Mouse (Mus musculus) adrenal gland (tissue): Measurements from ENCODE around the gene Tbx1.

Source experiments
- intact Hi-C: fragments of 180-260 bp; cut with DNase I; formaldehyde crosslinking; loops from one replicate; pipeline ENCODE4 v1.15.1; 2025
- long read RNA-seq, 2 experiments: library from polyadenylated mRNA; unstranded; transcript quantifications; one replicate each; pipeline ENCODE4 v2.0.0; 2020; ENCODE audit warnings: borderline replicate concordance in 1 of 2; ENCODE audit not compliant: insufficient replicate concordance in 1 of 2

The Tbx1 gene
- long read RNA-seq, experiment 1, result 0 reads
- long read RNA-seq, experiment 2, result 0 reads

GRCm38 (mm10) chr16:18589804-18590790, at the start of gene Tbx1:
TSS of gene Tbx1 (minus strand) at chr16:18590671.
- intact Hi-C loops, result no loop called here

DNA sequence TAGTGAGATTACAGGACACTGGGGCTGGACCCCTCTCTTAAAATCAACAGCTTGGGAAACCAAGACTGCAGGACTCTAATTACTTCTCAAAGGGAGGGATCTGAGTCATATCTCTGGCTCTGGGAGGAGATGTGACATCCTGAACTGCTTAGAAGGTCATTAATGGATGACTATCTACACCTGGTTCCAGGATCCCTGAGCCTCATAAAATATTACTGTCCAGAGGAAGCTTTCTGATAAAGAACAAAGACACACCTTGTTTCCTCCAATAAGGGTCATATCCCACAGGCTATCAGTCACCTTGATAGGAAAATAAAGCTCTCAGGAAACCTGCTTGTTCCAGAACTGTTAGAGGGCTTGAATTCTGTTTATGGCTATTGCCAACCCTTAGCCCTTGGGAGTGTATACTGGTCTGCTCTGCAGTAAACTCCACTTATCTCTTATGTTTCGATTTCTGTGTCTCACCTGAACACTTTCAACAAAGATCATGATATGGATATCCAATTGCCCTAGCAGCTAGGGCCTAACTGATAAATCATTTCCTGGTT, 49.0 kb upstream of the Tbx1 start:
- intact Hi-C loops, result loop anchor here (5.0 kb wide), 1 partner anchor 33 kb away; no protein-coding TSS in a partner anchor

DNA sequence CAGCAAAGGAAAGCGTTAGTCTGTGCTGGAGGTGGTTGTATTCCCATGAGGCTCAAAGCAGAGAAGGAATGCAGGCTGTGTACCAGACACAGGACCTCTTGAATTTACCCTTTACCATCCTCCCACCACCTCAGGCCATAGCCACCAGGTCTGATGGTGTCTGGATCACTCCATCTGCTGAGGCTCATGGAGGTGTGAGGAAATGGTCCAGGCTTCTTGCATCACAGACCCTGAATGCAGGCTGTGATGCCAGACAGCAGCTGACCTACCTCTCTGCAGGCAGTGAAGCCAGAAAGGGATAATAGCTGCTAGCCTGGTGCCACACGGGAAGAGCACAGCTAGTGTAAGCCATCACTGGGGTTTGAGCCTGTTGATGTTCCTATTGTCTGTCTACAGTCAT, 47.9 kb upstream of the Tbx1 start:
- intact Hi-C loops, result loop anchor here (5.0 kb wide), 1 partner anchor 34 kb away; no protein-coding TSS in a partner anchor

GRCm38 (mm10) chr16:18636804-18637203, 46.3 kb upstream of the Tbx1 start:
- intact Hi-C loops, result loop anchor here (5.0 kb wide), 1 partner anchor 35 kb away; no protein-coding TSS in a partner anchor

DNA sequence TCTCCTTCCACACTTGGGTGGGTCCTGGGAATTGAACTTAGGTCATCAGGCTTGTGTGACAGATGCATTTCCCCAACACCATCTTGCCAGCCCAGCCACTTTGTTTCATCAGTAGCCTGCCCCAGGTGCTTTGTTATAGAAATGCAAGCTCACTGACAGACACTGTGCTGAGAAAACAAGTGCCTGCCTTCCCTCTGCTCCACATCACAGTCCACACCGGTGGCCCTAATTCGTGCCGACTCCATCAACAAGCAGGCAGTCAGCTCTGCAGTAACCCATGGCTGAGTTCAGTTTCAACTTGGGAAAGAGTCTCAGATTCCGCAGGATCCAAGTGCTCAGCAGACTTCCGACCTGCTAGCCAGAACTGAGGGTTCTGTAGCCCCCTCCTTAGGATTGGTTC, 45.9 kb upstream of the Tbx1 start:
- intact Hi-C loops, result loop anchor here (5.0 kb wide), 1 partner anchor 36 kb away; no protein-coding TSS in a partner anchor

- intact Hi-C loops, result no loop called here
These were observed 42.9 kb upstream of the Tbx1 start for GRCm38 (mm10) chr16:18633333-18633732.

GRCm38 (mm10) chr16:18632816-18633215, 42.3 kb upstream of the Tbx1 start:
- intact Hi-C loops, result no loop called here

GRCm38 (mm10) chr16:18632059-18632458, 41.6 kb upstream of the Tbx1 start:
- intact Hi-C loops, result no loop called here

GRCm38 (mm10) chr16:18631141-18631540, 40.7 kb upstream of the Tbx1 start:
- intact Hi-C loops, result no loop called here

GRCm38 (mm10) chr16:18630291-18630690, 39.8 kb upstream of the Tbx1 start:
- intact Hi-C loops, result no loop called here

DNA sequence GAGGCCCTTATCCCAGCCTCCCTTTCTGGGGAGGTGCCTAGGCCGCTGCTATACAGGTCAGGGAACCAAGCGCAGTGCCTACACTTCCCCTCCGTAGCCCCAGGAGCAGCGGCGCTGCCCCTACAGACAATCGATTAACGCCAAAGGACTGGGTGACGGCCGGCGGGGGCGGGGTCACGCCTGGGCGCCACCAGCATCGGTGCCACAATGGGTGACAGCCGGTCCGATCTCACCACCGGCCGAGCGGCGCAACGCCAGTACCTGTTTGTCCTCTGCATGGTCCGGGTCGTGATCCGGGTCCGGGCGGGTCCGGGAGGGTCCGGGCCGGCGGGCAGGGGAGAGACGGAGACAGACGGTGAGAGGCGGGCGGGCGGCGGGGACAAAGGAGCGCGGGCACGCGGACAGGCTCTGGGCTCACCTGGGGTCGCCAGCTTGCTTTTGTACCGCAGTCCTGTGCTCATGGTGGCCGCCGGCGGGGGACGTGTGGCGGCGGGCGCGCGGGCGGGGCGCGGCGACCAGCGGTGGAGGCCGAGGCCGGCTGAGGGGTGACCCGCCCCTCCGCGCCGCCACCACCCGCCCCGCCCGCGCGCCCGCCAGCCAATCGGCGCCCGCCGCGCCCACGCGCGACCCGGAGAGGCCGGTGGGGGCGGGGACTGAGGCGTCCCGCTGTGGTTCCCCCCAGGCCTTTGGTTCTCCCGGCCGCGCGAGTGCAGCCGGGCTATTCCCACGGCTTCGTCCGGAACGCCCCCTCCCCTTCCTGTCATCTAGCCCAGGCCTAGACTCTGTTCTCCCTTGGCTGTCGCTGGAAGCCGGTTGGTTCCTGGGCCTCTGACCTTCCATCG, 39.1 kb upstream of the Tbx1 start, which contains the start of gene Sept5:
Sept5 (minus strand) TSS at position 565 of the 842 bp plus-strand sequence.
- intact Hi-C loops, result loop anchor here (5.0 kb wide), 1 partner anchor 48 kb away; no protein-coding TSS in a partner anchor

- intact Hi-C loops, result loop anchor here (5.0 kb wide), 1 partner anchor 48 kb away; no protein-coding TSS in a partner anchor
These were observed 38.5 kb upstream of the Tbx1 start for GRCm38 (mm10) chr16:18628948-18629340.

GRCm38 (mm10) chr16:18628206-18628947, 37.9 kb upstream of the Tbx1 start:
- intact Hi-C loops, result loop anchor here (5.0 kb wide), 1 partner anchor 49 kb away; no protein-coding TSS in a partner anchor

- intact Hi-C loops, result loop anchor here (5.0 kb wide), 1 partner anchor 50 kb away; no protein-coding TSS in a partner anchor
These were observed 36.7 kb upstream of the Tbx1 start for GRCm38 (mm10) chr16:18627163-18627562.

DNA sequence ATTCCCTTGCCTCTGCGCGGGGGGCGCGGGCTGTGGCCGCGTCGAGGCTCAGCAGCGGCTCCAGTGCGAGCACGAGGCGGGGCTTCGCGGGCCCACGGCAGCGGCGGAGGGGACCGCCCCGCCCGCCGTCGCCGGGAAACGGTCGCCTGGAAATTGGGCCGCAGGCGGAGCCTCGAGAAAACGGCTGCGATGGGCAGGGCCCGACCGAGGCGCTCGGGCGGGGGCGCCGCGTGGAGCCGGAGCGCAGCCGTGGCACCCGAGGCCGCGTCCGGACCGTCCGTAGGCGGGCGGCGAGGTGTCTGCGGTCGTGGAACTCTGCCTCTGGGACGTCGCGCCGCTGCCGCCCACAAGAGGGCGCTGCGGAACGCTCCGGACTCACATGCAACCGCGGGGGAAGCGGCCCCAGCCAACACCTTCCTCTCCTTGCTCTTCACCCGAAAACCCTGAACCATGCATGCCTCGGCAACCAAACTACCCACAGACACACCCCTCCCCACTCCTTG, 36.0 kb upstream of the Tbx1 start, which contains the start of gene Gm49601:
Gm49601 (minus strand) TSS at position 52 of the 503 bp plus-strand sequence.
- intact Hi-C loops, result loop anchor here (5.0 kb wide), 1 partner anchor 51 kb away; no protein-coding TSS in a partner anchor

- intact Hi-C loops, result loop anchor here (5.0 kb wide), 1 partner anchor 51 kb away; no protein-coding TSS in a partner anchor
These were observed 35.4 kb upstream of the Tbx1 start for GRCm38 (mm10) chr16:18625791-18626311.

DNA sequence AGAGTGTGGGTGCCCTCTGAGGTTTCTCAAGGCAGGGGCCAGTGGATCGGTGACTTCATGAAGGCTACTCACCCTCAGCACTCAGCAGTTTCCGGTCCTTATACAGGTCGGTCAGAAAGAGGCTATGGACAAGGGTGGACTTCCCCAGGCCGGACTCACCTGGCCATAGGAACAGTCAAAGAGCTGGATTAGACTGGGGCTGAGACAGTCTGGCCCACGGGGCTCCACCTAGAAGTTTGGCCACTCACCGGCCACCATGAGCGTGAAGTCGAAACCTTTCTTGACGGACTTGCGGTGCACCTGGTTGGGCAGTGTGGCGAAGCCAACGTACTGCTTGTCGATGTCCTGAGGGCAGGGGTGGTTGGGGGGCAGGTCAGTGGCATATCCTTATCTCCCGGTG, 34.6 kb upstream of the Tbx1 start:
- intact Hi-C loops, result loop anchor here (5.0 kb wide), 1 partner anchor 52 kb away; no protein-coding TSS in a partner anchor

- intact Hi-C loops, result loop anchor here (5.0 kb wide), 1 partner anchor 53 kb away; no protein-coding TSS in a partner anchor
These were observed 34.2 kb upstream of the Tbx1 start for GRCm38 (mm10) chr16:18624641-18625040.
